9 mouse cellular contexts compared by ENCODE assay signal in genomic region chr10:57784131-57784875, GRCm38 (mm10). TPM values are rescaled to one million over a fixed set of nuclear protein-coding genes. Genes with fewer than 3 reads are reported as not detected.
DNase-seq lines count a peak whose midpoint lies in the region; ATAC-seq and TF ChIP-seq lines count a peak whose summit lies in the region.
"Had no signal": no experiment of that assay in that cellular context is flagged by ENCODE, and none has a peak within 500 bp of the region (broad histone marks: within the 10 kb centered on the region; RNA-seq: fewer than 3 reads in every experiment).

No protein-coding gene starts in this region.

- peak overlapping the region; percentile 94 for H3K27ac ChIP-seq in forebrain, embryonic 13.5 days
- no peak overlapping the region; the same call in 1 of the 2 replicates for H3K27ac ChIP-seq in heart, postnatal 0 days (ENCODE audit: low read depth)
- no peak overlapping the region for H3K27ac ChIP-seq in lung, embryonic 16.5 days (ENCODE audit: low read length)

- H3K9ac ChIP-seq in forebrain, embryonic 13.5 days = peak overlapping the region; percentile 69
- no peak overlapping the region for H3K9ac ChIP-seq in heart, postnatal 0 days (replicated peaks; ENCODE audit: low read depth, low read length)
- H3K9ac ChIP-seq in lung, embryonic 16.5 days (ENCODE audit: low read length) = no peak overlapping the region

- H3K4me2 ChIP-seq in forebrain, embryonic 13.5 days = peak overlapping the region; percentile 61
- peak overlapping the region; percentile 21; the same call in 1 of the 2 replicates for H3K4me2 ChIP-seq in heart, postnatal 0 days (ENCODE audit: low read depth, low read length)
- peak overlapping the region; percentile 38 for H3K4me2 ChIP-seq in lung, embryonic 16.5 days (ENCODE audit: low read depth, low read length)

- TF ChIP-seq CTCF in heart, postnatal 0 days (IDR thresholded peaks at IDR 0.05; ENCODE audit: low read depth) = no peak

- no peak for TF ChIP-seq EP300 in heart, postnatal 0 days (IDR thresholded peaks at IDR 0.05; ENCODE audit: low read depth)

- 1% methylated on average over 7 of the region's 7 CpGs for WGBS in forebrain, embryonic 13.5 days
- WGBS in heart, postnatal 0 days = 29% methylated on average over 7 of the region's 7 CpGs
- WGBS in lung, embryonic 16.5 days = 19% methylated on average over 7 of the region's 7 CpGs

- DNase-seq in Muller cell, postnatal 12 days (ENCODE audit: inconsistent ontology term) = peak; percentile 92
- DNase-seq in cerebellum, adult 11 months = peak; percentile 46
- no peak for DNase-seq in heart, postnatal 0 days (ENCODE audit: low spot score)
- peak; percentile 50 to 78 for DNase-seq in layer of hippocampus, adult 18-20 months (ENCODE audit: low spot score in 2 of 2)
- DNase-seq in retina, postnatal 7 days (ENCODE audit: low read depth, low spot score) = peak; percentile 75

- 0 out of 2 replicates have a peak, but pooled peaks cover 5% of the 10 kb centered on the region for H3K36me3 ChIP-seq in forebrain, embryonic 13.5 days (ENCODE audit: poor library complexity, severe bottlenecking)
- no peaks in the 10 kb centered on the region for H3K36me3 ChIP-seq in heart, postnatal 0 days (replicated peaks; ENCODE audit: control insufficient read depth, insufficient read depth, low read length)
- H3K36me3 ChIP-seq in lung, embryonic 16.5 days (ENCODE audit: control insufficient read depth, insufficient read depth, low read length) = no peaks in the 10 kb centered on the region

- H3K4me3 ChIP-seq in forebrain, embryonic 13.5 days = peak overlapping the region; percentile 45
- no peak overlapping the region for H3K4me3 ChIP-seq in heart, postnatal 0 days (ENCODE audit: low read depth, low read length)
- H3K4me3 ChIP-seq in lung, embryonic 16.5 days (ENCODE audit: low read length) = no peak overlapping the region
- H3K4me3 ChIP-seq: megakaryocyte, embryonic 14.5 days had no signal

- H3K9me3 ChIP-seq in forebrain, embryonic 13.5 days (replicated peaks) = no peaks in the 10 kb centered on the region
- no peaks in the 10 kb centered on the region for H3K9me3 ChIP-seq in heart, postnatal 0 days (replicated peaks; ENCODE audit: control insufficient read depth, low read length)
- H3K9me3 ChIP-seq in lung, embryonic 16.5 days (ENCODE audit: control insufficient read depth, low read length) = no peaks in the 10 kb centered on the region

- H3K27me3 ChIP-seq in forebrain, embryonic 13.5 days = no peaks in the 10 kb centered on the region
- H3K27me3 ChIP-seq in heart, postnatal 0 days (ENCODE audit: control insufficient read depth, insufficient read depth, low read length) = no peaks in the 10 kb centered on the region
- H3K27me3 ChIP-seq in lung, embryonic 16.5 days (ENCODE audit: control insufficient read depth, insufficient read depth, low read depth, low read length) = no peaks in the 10 kb centered on the region
- H3K27me3 ChIP-seq: megakaryocyte, embryonic 14.5 days had no signal

- peak; percentile 87 for ATAC-seq in forebrain, embryonic 13.5 days
- ATAC-seq in heart, postnatal 0 days (ENCODE audit: insufficient read depth, low read depth) = peak; percentile 60
- peak; percentile 81 for ATAC-seq in lung, embryonic 16.5 days (ENCODE audit: low read depth)
- no peak for ATAC-seq in megakaryocyte, adult 5-6 weeks (ENCODE audit: poor library complexity, severe bottlenecking)

- peaks cover 39% of the 10 kb centered on the region for H3K4me1 ChIP-seq in forebrain, embryonic 13.5 days
- no peaks in the 10 kb centered on the region for H3K4me1 ChIP-seq in heart, postnatal 0 days (ENCODE audit: control insufficient read depth, insufficient read depth)
- H3K4me1 ChIP-seq in lung, embryonic 16.5 days (replicated peaks; ENCODE audit: control insufficient read depth, insufficient read depth, low read length) = peaks cover 15% of the 10 kb centered on the region
- H3K4me1 ChIP-seq: megakaryocyte, embryonic 14.5 days had no signal

RNA-seq across cellular contexts. Expression of gene Fabp7, which starts 0.4 kb away (rescaled TPM):
- 1,416 and 1,541 TPM in 2 replicates for polyA plus RNA-seq in forebrain, embryonic 13.5 days (2015; fragmentation: Nextera tagmentation; extraction: Ambion mirVana)
- total RNA-seq in heart, postnatal 0 days (2014; rRNA removed; ENCODE audit: low replicate concordance) = 7.9 and 9.8 TPM in 2 replicates
- 7.3 and 11.3 TPM in 2 replicates for polyA plus RNA-seq in heart, postnatal 0 days (2015; fragmentation: Nextera tagmentation; extraction: Ambion mirVana)
- 10 to 100 TPM; 44.0 to 61.0 TPM for total RNA-seq in layer of hippocampus, adult 18-20 months (2021)
- 11.9 and 15.1 TPM in 2 replicates for polyA plus RNA-seq in lung, embryonic 16.5 days (2015; fragmentation: Nextera tagmentation; extraction: Ambion mirVana)
- total RNA-seq in megakaryocyte, adult 5-6 weeks (2015) = 1.9 and 2.5 TPM in 2 replicates
- 2.0 and 2.2 TPM in 2 replicates for total RNA-seq in megakaryocyte, adult 5-6 weeks (2017)

RNA-seq across cellular contexts. Expression of gene Smpdl3a, which starts 9.8 kb away (rescaled TPM):
- 8.9 and 9.0 TPM in 2 replicates for polyA plus RNA-seq in forebrain, embryonic 13.5 days (2015; fragmentation: Nextera tagmentation; extraction: Ambion mirVana)
- 59.4 and 73.4 TPM in 2 replicates for total RNA-seq in heart, postnatal 0 days (2014; rRNA removed; ENCODE audit: low replicate concordance)
- 51.7 and 51.8 TPM in 2 replicates for polyA plus RNA-seq in heart, postnatal 0 days (2015; fragmentation: Nextera tagmentation; extraction: Ambion mirVana)
- 10 to 100 TPM; 22.1 to 22.2 TPM for total RNA-seq in layer of hippocampus, adult 18-20 months (2021)
- 29.3 and 34.6 TPM in 2 replicates for polyA plus RNA-seq in lung, embryonic 16.5 days (2015; fragmentation: Nextera tagmentation; extraction: Ambion mirVana)
- 546 and 596 TPM in 2 replicates for total RNA-seq in megakaryocyte, adult 5-6 weeks (2015)
- 251 and 269 TPM in 2 replicates for total RNA-seq in megakaryocyte, adult 5-6 weeks (2017)
